Mouse (Mus musculus) lung, adult 2 months (tissue): Measurements from ENCODE around the gene Gm17545. TPM values are rescaled to one million over a fixed set of nuclear protein-coding genes. Genes with fewer than 3 reads are reported as not detected.
A peak's percentile ranks its signal among the peaks of the same experiment; 100 is the strongest.

Source experiments
- DNase-seq: peaks from one replicate; pipeline ENCODE4 v3.0.0; 2022
- H3K4me1 ChIP-seq: fragments of 200-500 bp; 2 replicates; pipeline ENCODE4 v1.6.1; 2011; ENCODE audit warnings: low read length; ENCODE audit not compliant: control insufficient read depth, insufficient read depth
- H3K4me3 ChIP-seq: fragments of 200-500 bp; replicated peaks from 2 replicates; pipeline ENCODE3; 2011; ENCODE audit warnings: low read depth, mild to moderate bottlenecking, control low read depth, low read length; ENCODE audit errors: extremely low read depth
- CTCF ChIP-seq: fragments of 200-500 bp; IDR thresholded peaks from 2 replicates; pipeline ENCODE4 v1.5.1; 2011; ENCODE audit warnings: mild to moderate bottlenecking, low read length, control low read depth; ENCODE audit not compliant: insufficient read depth
- POLR2A ChIP-seq: fragments of 200-500 bp; IDR thresholded peaks from 2 replicates; pipeline ENCODE4 v1.6.1; 2011; ENCODE audit warnings: low read depth, mild to moderate bottlenecking, control low read depth, low read length, borderline replicate concordance; ENCODE audit errors: extremely low read depth
- WGBS: fragments of 180-500 bp; shearing (Covaris S2); methylation state at CpG from one replicate; pipeline ENCODE4 v1.1.7; 2018; 5-methylcytosine and 5-hydroxymethylcytosine counted together
- polyA plus RNA-seq: library from polyadenylated mRNA; depleted of rRNA; stranded (reverse); fragments of >200 nt; gene quantifications from 2 replicates; pipeline ENCODE4 v1.2.3, GENCODE M21; 2012

Gene Gm17545
- polyA plus RNA-seq, 1 experiment: not detected

- Histone ChIP-seq H3K4me3 (no peak overlapping the region), H3K4me1 (no peaks in the 10 kb centered on the region)
- no peak for TF ChIP-seq CTCF
- TF ChIP-seq POLR2A: no peak
- DNase-seq: no peak
- 89% methylated on average over 5 of the region's 5 CpGs for WGBS
Measured at GRCm38 (mm10) chr9:22466212-22466611, 12.1 kb downstream of the Gm17545 start.

DNA sequence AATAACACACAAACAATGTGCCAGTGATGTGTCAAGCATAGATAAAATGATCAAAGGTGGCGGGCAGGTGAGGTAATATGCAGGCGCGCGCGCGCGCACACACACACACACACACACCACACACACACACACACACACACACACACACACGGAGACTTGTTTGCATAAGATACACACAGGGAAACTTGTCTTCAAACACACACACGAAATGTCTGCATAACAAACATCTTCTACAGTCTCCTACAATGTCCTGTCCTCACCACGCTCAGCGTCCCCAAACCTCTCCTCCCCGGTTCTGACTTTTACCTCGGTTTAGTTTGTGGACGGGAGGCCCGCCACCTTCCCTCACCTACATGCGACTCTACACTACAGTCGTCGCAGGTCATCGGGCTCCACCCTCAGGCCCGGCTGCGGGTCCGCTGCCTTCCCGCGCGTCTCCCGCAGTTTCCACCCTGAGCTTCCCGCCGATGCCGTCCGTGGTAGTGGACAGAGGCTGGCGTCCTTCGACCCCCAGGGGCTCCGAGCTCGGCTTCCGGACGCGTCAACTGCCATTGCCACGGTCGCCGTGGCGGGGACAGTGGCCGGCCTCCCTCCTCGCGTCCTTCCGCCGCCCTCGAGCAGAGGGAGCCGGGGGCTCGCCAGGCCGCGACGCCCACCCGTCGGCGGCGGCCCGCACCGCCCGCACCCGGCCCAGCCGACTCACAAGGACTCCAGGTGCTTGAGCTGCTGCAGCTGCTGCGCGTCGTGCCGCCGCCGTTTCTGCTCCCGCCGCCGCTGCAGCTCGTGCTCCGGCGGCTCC, 13.5 kb downstream of the Gm17545 start:
- H3K4me3 ChIP-seq: peak overlapping the region; percentile 98
- TF ChIP-seq CTCF: no peak
- no peak for TF ChIP-seq POLR2A
- 1% methylated on average over 73 of the region's 73 CpGs for WGBS
- H3K4me1 ChIP-seq: no peaks in the 10 kb centered on the region
- no peak for DNase-seq

- Histone ChIP-seq H3K4me3 (peak overlapping the region; percentile 98), H3K4me1 (no peaks in the 10 kb centered on the region)
- TF ChIP-seq POLR2A: peak; percentile 83
- TF ChIP-seq CTCF: no peak
- 3% methylated on average over 43 of the region's 43 CpGs for WGBS
- DNase-seq: peak; percentile 55
Measured at GRCm38 (mm10) chr9:22468170-22468898, 14.2 kb downstream of the Gm17545 start.

GRCm38 (mm10) chr9:22468899-22469259, 14.8 kb downstream of the Gm17545 start:
- H3K4me1 ChIP-seq: no peaks in the 10 kb centered on the region
- no peak for TF ChIP-seq CTCF
- TF ChIP-seq POLR2A: no peak
- no peak overlapping the region for H3K4me3 ChIP-seq
- DNase-seq: no peak
- 74% methylated on average over 8 of the region's 8 CpGs for WGBS

- no peaks in the 10 kb centered on the region for H3K4me1 ChIP-seq
- H3K4me3 ChIP-seq: no peak within 1 kb of the TSS
- TF ChIP-seq CTCF (no peak), POLR2A (no peak)
- 85% methylated on average over 3 of the region's 3 CpGs for WGBS
- no peak for DNase-seq
Measured at GRCm38 (mm10) chr9:22469643-22470042, 15.6 kb downstream of the Gm17545 start, which contains the start of gene Rp9. TSS of gene Rp9 (minus strand) at chr9:22469743.

DNA sequence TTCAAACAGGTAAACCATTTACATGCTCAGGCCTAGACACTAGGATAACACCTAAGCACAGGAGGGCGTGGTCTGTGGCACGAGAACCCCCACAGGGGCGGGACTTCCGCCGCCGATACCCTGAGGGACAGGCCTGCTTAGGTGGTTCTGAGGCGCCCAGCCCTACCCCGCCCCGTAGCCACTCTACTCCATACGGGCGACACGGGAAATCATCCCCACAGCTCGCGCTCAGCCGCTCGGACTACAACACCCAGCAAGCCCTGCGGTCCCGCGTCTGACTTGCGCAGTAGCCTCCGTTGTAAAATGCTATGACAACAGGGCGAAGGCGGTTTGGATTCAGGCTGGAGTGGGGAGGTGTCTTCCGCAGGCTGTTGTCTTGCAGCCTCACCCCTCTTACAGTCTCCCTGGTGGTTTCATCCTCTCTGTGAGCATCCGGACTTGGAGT, 21.4 kb downstream of the Gm17545 start, which contains the start of gene Bbs9:
TSS of gene Bbs9 (plus strand) at position 292 of the 445 bp plus-strand sequence.
- peak; percentile 89 for DNase-seq
- Histone ChIP-seq H3K4me3 (peak within 1 kb of the TSS; percentile 91), H3K4me1 (no peaks in the 10 kb centered on the region)
- WGBS: under 1% methylated on average over 25 of the region's 25 CpGs
- TF ChIP-seq POLR2A (peak; percentile 68; the same call in 1 of the 2 replicates), CTCF (no peak)

DNA sequence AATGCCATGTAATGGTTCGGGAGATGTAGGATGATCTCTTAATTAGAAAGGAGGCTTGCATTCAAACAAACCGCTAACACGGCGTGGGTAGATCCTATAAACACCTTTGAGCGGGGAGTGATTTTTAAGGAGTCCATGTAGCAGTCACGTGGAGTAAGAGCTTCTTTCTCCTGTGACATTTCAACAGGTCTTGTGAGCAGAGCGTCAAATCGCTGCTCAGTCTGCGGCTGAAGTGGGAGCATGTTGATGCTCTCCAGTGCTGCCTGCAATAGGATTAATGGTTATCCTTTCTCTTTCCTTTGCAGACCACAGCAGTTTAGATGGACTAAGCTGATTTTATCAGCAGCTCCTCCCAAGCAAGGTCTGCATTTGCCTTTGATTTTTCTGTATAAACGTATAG, 22.2 kb downstream of the Gm17545 start:
- 3% methylated on average over 10 of the region's 10 CpGs for WGBS
- Histone ChIP-seq H3K4me1 (no peaks in the 10 kb centered on the region), H3K4me3 (peak overlapping the region; percentile 91)
- no peak for DNase-seq
- TF ChIP-seq CTCF (no peak), POLR2A (no peak)

DNA sequence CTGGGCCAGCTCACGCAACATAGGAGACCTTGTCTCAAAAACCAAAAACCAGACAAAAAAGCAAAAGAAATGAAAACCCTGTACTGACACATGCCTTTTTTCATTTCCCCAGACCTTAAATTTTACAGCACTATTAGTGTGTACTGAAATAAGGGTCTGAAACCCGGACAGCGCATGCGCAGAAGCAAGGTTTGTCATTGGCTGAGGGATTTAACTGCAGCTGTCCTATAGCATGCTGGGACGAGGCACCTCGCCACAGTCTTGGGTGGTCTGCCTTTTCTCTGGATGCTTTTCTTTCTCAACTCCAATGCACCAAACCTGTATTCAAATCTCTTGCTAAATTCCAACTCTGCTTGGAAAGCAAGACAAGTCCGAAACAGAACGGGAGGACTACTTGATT, 24.9 kb downstream of the Gm17545 start:
- DNase-seq: no peak
- H3K4me1 ChIP-seq: no peaks in the 10 kb centered on the region
- no peak for TF ChIP-seq CTCF
- no peak for TF ChIP-seq POLR2A
- WGBS: 96% methylated on average over 8 of the region's 8 CpGs
- H3K4me3 ChIP-seq: no peak overlapping the region

GRCm38 (mm10) chr9:22483866-22484561, 29.9 kb downstream of the Gm17545 start:
- TF ChIP-seq POLR2A (no peak), CTCF (no peak)
- H3K4me3 ChIP-seq: peak overlapping the region; percentile 9
- no peaks in the 10 kb centered on the region for H3K4me1 ChIP-seq
- no peak for DNase-seq
- 78% methylated on average over 8 of the region's 8 CpGs for WGBS
